Mouse (Mus musculus): ENCODE results near the gene Stox1. TPM values are rescaled to one million over a fixed set of nuclear protein-coding genes. Genes with fewer than 3 reads are reported as not detected.

The Stox1 gene
- polyA plus RNA-seq, 1 experiment from 2014 or later: 3.1 TPM

DNA sequence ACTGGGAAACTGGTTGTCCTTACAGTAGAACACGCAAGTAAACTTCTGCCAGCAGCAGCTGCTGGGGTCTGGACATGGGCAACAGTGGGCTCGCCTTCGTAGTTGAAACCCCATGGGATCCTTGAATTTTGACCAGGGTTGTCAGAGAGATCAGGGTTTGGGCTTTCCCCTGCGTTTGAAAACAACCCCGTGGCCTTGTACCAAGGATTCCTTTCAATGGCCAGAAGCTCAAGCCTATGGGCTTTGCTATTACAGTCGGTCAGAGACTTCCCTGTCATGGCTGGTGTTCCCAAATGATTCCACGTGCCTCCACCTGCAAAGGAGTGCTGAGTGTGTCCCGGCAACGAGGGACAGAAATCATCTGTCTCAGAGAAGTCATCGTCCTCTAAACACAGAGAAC is 61.8 kb downstream of the Stox1 start:
- no peak overlapping the region for H3K4me2 ChIP-seq (ENCODE audit: low read depth, low read length)
- no peaks in the 10 kb centered on the region for H3K27me3 ChIP-seq (ENCODE audit: control insufficient read depth, insufficient read depth, low read length)
- H3K9ac ChIP-seq (replicated peaks; ENCODE audit: low read length): no peak overlapping the region
- ATAC-seq (replicated peaks; ENCODE audit: insufficient number of reproducible peaks, low FRiP score, low TSS enrichment, low read depth): no peak
- H3K36me3 ChIP-seq (replicated peaks; ENCODE audit: control insufficient read depth, insufficient read depth, low read depth, low read length): no peaks in the 10 kb centered on the region
- H3K9me3 ChIP-seq (replicated peaks; ENCODE audit: control insufficient read depth, low read length): no peaks in the 10 kb centered on the region
- H3K4me1 ChIP-seq (ENCODE audit: control insufficient read depth, insufficient read depth, low read length): no peaks in the 10 kb centered on the region
- H3K27ac ChIP-seq (replicated peaks; ENCODE audit: low read depth, low read length): no peak overlapping the region
- H3K4me3 ChIP-seq (ENCODE audit: low read depth, low read length): no peak overlapping the region
- 83% methylated on average over 10 of the region's 10 CpGs for WGBS
- DNase-seq (ENCODE audit: low spot score): no peak

DNA sequence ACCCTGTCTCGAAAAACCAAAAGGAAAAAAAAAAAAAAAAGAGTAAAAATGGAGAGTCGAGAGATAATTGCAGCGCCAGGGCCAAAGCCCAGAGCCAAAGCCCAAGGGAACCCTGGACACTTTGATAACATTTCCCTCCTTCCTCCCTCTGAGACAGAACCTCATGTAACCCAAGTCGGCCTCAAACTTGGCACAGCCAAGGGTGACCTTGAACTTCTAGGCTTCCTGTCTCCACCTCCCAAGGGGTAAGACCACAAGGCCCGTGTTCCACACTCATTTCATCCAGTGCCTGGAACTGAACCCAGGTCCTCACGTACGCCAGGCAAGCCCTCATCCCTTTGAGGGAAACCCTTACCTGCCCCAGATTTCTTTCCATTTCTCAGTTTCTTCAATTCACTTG is 69.2 kb downstream of the Stox1 start:
- H3K36me3 ChIP-seq (replicated peaks; ENCODE audit: control insufficient read depth, insufficient read depth, low read depth, low read length): no peaks in the 10 kb centered on the region
- H3K4me2 ChIP-seq (ENCODE audit: low read depth, low read length): no peak overlapping the region
- no peak overlapping the region for H3K4me3 ChIP-seq (ENCODE audit: low read depth, low read length)
- H3K27me3 ChIP-seq (ENCODE audit: control insufficient read depth, insufficient read depth, low read length): no peaks in the 10 kb centered on the region
- no peak for ATAC-seq (replicated peaks; ENCODE audit: insufficient number of reproducible peaks, low FRiP score, low TSS enrichment, low read depth)
- WGBS: 76% methylated on average over 7 of the region's 7 CpGs
- no peaks in the 10 kb centered on the region for H3K9me3 ChIP-seq (replicated peaks; ENCODE audit: control insufficient read depth, low read length)
- no peaks in the 10 kb centered on the region for H3K4me1 ChIP-seq (ENCODE audit: control insufficient read depth, insufficient read depth, low read length)
- H3K9ac ChIP-seq (replicated peaks; ENCODE audit: low read length): no peak overlapping the region
- DNase-seq (ENCODE audit: low spot score): no peak
- H3K27ac ChIP-seq (replicated peaks; ENCODE audit: low read depth, low read length): no peak overlapping the region

- Histone ChIP-seq H3K9ac (replicated peaks; ENCODE audit: low read length) (peak overlapping the region; percentile 67), H3K27me3 (ENCODE audit: control insufficient read depth, insufficient read depth, low read length) (no peaks in the 10 kb centered on the region), H3K4me2 (ENCODE audit: low read depth, low read length) (peak overlapping the region; percentile 29), H3K27ac (replicated peaks; ENCODE audit: low read depth, low read length) (peak overlapping the region; percentile 88), H3K4me1 (ENCODE audit: control insufficient read depth, insufficient read depth, low read length) (no peaks in the 10 kb centered on the region), H3K4me3 (ENCODE audit: low read depth, low read length) (peak overlapping the region; percentile 92), H3K9me3 (replicated peaks; ENCODE audit: control insufficient read depth, low read length) (no peaks in the 10 kb centered on the region), H3K36me3 (replicated peaks; ENCODE audit: control insufficient read depth, insufficient read depth, low read depth, low read length) (no peaks in the 10 kb centered on the region)
- ATAC-seq (replicated peaks; ENCODE audit: insufficient number of reproducible peaks, low FRiP score, low TSS enrichment, low read depth) (no peak), DNase-seq (ENCODE audit: low spot score) (peak; percentile 5)
- 21% methylated on average over 3 of the region's 3 CpGs for WGBS
These were observed 74.0 kb downstream of the Stox1 start for GRCm38 (mm10) chr10:62651961-62652360.

GRCm38 (mm10) chr10:62650881-62651810 is 74.8 kb downstream of the Stox1 start, which contains the start of gene Ddx50:
Gene Ddx50, minus strand, starts transcription at chr10:62651218.
- Histone ChIP-seq H3K36me3 (replicated peaks; ENCODE audit: control insufficient read depth, insufficient read depth, low read depth, low read length) (no peaks in the 10 kb centered on the region; the same call in 1 of the 2 replicates), H3K9ac (replicated peaks; ENCODE audit: low read length) (peak within 1 kb of the TSS; percentile 89), H3K27me3 (ENCODE audit: control insufficient read depth, insufficient read depth, low read length) (no peaks in the 10 kb centered on the region), H3K4me2 (ENCODE audit: low read depth, low read length) (peak within 1 kb of the TSS; percentile 71), H3K9me3 (replicated peaks; ENCODE audit: control insufficient read depth, low read length) (no peaks in the 10 kb centered on the region), H3K27ac (replicated peaks; ENCODE audit: low read depth, low read length) (peak within 1 kb of the TSS; percentile 88), H3K4me3 (ENCODE audit: low read depth, low read length) (peak within 1 kb of the TSS; percentile 92), H3K4me1 (ENCODE audit: control insufficient read depth, insufficient read depth, low read length) (no peaks in the 10 kb centered on the region)
- DNase-seq (ENCODE audit: low spot score) (peak; percentile 100), ATAC-seq (replicated peaks; ENCODE audit: insufficient number of reproducible peaks, low FRiP score, low TSS enrichment, low read depth) (peak; percentile 100)
- under 1% methylated on average over 85 of the region's 89 CpGs for WGBS

DNA sequence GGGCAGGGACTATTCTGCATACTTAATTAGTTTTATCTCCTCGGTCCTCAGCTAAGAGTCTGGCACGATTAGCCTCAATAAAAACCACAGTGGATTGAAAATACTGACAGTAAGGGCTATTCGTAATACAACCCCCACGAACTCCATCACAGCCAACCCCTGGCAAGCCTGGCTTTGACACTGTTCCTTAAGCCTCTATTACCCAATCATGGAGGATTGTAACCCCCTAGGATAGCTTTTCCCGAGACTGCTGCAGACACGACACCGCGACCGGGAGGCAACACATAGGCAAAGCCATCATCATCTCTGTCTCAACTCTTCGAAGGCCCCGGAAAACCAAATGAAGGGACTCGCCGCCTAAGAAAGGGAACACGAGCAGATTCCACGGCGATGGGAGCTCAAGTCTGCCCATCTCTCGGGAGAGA is 75.6 kb downstream of the Stox1 start:
- H3K4me2 ChIP-seq (ENCODE audit: low read depth, low read length): peak overlapping the region; percentile 71
- no peaks in the 10 kb centered on the region for H3K9me3 ChIP-seq (replicated peaks; ENCODE audit: control insufficient read depth, low read length)
- no peaks in the 10 kb centered on the region for H3K4me1 ChIP-seq (ENCODE audit: control insufficient read depth, insufficient read depth, low read length)
- WGBS: under 1% methylated on average over 17 of the region's 17 CpGs
- peak overlapping the region; percentile 85 for H3K27ac ChIP-seq (replicated peaks; ENCODE audit: low read depth, low read length)
- H3K27me3 ChIP-seq (ENCODE audit: control insufficient read depth, insufficient read depth, low read length): no peaks in the 10 kb centered on the region
- ATAC-seq (replicated peaks; ENCODE audit: insufficient number of reproducible peaks, low FRiP score, low TSS enrichment, low read depth): no peak
- no peak for DNase-seq (ENCODE audit: low spot score)
- H3K36me3 ChIP-seq (replicated peaks; ENCODE audit: control insufficient read depth, insufficient read depth, low read depth, low read length): no peaks in the 10 kb centered on the region; the same call in 1 of the 2 replicates
- H3K9ac ChIP-seq (replicated peaks; ENCODE audit: low read length): peak overlapping the region; percentile 89
- peak overlapping the region; percentile 92 for H3K4me3 ChIP-seq (ENCODE audit: low read depth, low read length)

Small RNAs within 50 kb of the gene (microRNA-seq; reads per million reads assigned to microRNA genes)
- gene Mir7215 (ENCODE audit: borderline number of aligned reads): not detected

Other genes with a start within 250 kb of the Stox1 start
- 95.0 and 101 TPM in 2 replicates for gene Vps26a, start 239.3 kb downstream of the Stox1 start, polyA plus RNA-seq (2014; fragmentation: Nextera tagmentation; extraction: Ambion mirVana)
- 4.1 and 6.9 TPM in 2 replicates for gene Srgn, start 198.7 kb downstream of the Stox1 start, polyA plus RNA-seq (2014; fragmentation: Nextera tagmentation; extraction: Ambion mirVana)
- 48.5 and 50.7 TPM in 2 replicates for gene Kif1bp, start 147.7 kb downstream of the Stox1 start, polyA plus RNA-seq (2014; fragmentation: Nextera tagmentation; extraction: Ambion mirVana)
- gene Ddx21, start 123.8 kb downstream of the Stox1 start, polyA plus RNA-seq (2014; fragmentation: Nextera tagmentation; extraction: Ambion mirVana): 38.6 and 40.8 TPM in 2 replicates
- 167 and 187 TPM in 2 replicates for gene Ddx50, start 74.9 kb downstream of the Stox1 start, polyA plus RNA-seq (2014; fragmentation: Nextera tagmentation; extraction: Ambion mirVana)
- gene Ccar1, start 66.2 kb upstream of the Stox1 start, polyA plus RNA-seq (2014; fragmentation: Nextera tagmentation; extraction: Ambion mirVana): 145 and 158 TPM in 2 replicates
- gene Tet1, start 182.9 kb upstream of the Stox1 start, polyA plus RNA-seq (2014; fragmentation: Nextera tagmentation; extraction: Ambion mirVana): 27.4 and 30.3 TPM in 2 replicates
- gene Slc25a16, start 194.5 kb upstream of the Stox1 start, polyA plus RNA-seq (2014; fragmentation: Nextera tagmentation; extraction: Ambion mirVana): 9.4 and 10.7 TPM in 2 replicates
- 29.1 and 30.8 TPM in 2 replicates for gene Dna2, start 220.9 kb upstream of the Stox1 start, polyA plus RNA-seq (2014; fragmentation: Nextera tagmentation; extraction: Ambion mirVana)